Mouse (Mus musculus) embryonic fibroblast, embryonic 13.5 days (primary cell): Measurements from ENCODE around the gene 4921524J17Rik.

ENCODE experiments used
- CTCF ChIP-seq: IDR thresholded peaks from 2 replicates; pipeline ENCODE4 v1.5.1; 2011; ENCODE audit warnings: mild to moderate bottlenecking, control low read depth, low read length, moderate library complexity, borderline replicate concordance; ENCODE audit not compliant: insufficient read depth
- POLR2A ChIP-seq: IDR thresholded peaks from 2 replicates; pipeline ENCODE4 v1.6.1; 2011; ENCODE audit warnings: low read depth, mild to moderate bottlenecking, control low read depth, low read length, moderate library complexity

DNA sequence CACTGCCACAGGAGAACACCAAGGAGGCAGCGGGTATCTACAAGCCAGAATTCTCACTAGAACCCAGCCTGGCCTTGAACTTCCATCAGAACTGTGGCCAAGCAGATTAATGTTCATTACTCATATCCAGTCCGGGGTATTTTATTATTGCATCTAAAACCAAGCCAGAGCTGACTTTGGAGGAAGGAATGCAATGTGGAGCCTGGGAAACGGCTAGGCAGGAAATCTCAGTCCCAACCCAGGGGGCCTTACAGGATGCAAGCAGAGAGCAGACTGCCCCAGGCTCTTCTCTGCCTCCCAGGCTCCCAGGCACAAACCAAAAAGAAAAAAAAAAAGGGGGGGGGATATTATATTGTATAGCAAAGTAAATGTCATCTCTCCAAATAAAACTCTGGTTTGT is 1.8 kb downstream of the 4921524J17Rik start:
- peak; percentile 55 for TF ChIP-seq POLR2A
- TF ChIP-seq CTCF: no peak
